Mouse (Mus musculus): ENCODE measurements around the gene Gm3238. TPM values are rescaled to one million over a fixed set of nuclear protein-coding genes. Genes with fewer than 3 reads are reported as not detected.

The Gm3238 gene
- polyA plus RNA-seq, 1 experiment from 2014 or later, result not detected

DNA sequence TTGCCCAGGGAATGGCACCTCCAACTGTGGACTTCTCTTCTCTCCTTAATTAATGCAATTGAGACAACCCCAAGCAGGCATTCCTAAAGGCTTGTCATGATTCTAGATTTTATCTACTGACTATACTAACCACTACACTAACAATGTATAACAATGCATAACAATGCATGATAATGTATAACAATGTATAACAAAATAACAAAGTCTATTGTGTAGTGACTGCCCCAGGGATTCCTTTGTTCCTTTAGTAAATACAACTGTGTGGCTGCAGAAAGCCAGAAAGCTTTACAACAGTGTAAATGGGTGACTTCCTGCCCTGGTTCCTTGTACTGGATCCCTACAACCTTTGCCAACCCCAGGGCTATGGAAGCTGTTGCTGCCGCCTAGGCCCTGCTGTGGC lies 35.2 kb downstream of the Gm3238 start:
- Histone ChIP-seq H3K4me1 (replicated peaks) (0 out of 2 replicates have a peak, but pooled peaks cover 6% of the 10 kb centered on the region), H3K27me3 (no peaks in the 10 kb centered on the region), H3K4me3 (no peak overlapping the region), H3K27ac (no peak overlapping the region), H3K36me3 (no peaks in the 10 kb centered on the region), H3K9me3 (0 out of 2 replicates have a peak, but pooled peaks cover 6% of the 10 kb centered on the region), H3K4me2 (no peak overlapping the region), H3K9ac (no peak overlapping the region)
- WGBS, result 85% methylated on average over 1 of the region's 1 CpGs
- ATAC-seq (ENCODE audit: low FRiP score), result no peak

DNA sequence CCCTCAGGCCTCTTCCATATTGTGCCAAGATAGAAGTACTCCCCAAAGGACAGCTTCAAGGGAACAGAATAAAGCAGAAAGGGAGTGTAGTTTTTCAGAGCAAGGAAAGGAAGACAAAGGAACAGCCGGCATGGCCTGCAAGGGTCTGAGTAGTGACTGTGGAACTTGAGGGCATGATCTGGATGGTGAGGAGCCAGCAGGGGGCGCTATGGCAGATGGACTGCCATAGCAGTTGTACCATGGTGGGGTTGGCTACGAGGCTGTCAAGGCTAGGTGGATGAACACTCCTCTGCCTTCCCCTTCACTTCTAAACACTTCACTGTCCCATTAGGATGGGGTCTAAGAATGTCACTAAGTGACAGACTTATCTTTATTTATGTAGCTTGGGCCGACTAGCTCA lies 41.9 kb downstream of the Gm3238 start:
- Histone ChIP-seq H3K4me3 (no peak overlapping the region), H3K27me3 (no peaks in the 10 kb centered on the region), H3K4me1 (replicated peaks) (no peaks in the 10 kb centered on the region), H3K4me2 (no peak overlapping the region), H3K9ac (no peak overlapping the region), H3K36me3 (no peaks in the 10 kb centered on the region), H3K9me3 (no peaks in the 10 kb centered on the region), H3K27ac (no peak overlapping the region)
- WGBS, result 63% methylated on average over 4 of the region's 4 CpGs
- ATAC-seq (ENCODE audit: low FRiP score), result no peak

DNA sequence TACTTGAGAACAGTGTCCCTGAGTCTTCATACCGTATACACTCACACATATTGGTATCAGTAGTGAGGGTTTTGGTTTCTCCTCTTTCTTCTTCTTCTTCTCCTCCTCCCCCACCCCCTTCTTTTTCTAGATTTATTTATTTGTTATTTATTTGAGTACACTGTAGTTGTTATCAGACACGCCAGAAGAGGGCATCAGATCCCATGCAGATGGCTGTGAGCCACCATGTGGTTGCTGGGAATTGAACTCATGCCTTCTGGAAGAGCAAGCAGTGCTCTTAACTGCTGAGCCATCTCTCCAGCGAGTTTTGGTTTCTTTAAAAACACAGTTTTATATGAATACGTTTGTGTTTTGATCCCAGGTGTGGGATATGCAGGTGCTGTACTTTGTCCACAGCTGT lies 42.8 kb downstream of the Gm3238 start:
- 69% methylated on average over 4 of the region's 4 CpGs for WGBS

DNA sequence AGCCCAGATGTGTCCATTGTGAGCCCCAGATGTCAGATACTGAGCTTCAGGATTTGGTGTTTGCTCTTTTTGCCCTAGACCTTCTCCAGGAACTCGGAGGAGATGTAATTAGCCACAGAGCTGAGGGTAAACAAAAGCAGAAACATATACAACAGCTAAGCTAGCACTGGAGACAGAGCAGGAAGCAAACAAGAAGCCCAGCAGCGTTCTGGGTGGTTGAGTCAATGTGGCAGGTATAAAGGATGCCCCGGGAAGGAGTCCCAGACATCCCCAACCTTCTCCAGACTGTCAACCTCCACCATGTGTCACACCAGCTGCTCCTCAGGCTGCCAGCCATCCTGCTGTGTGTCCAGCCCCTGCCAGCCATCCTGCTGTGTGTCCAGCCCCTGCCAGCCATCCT lies 44.9 kb downstream of the Gm3238 start, which contains the start of gene Gm10100:
Gene Gm10100, plus strand, starts transcription at position 301 of the 400 bp plus-strand sequence.
- ATAC-seq (ENCODE audit: low FRiP score), result no peak
- no peak within 1 kb of the TSS for H3K27ac ChIP-seq
- no peak within 1 kb of the TSS for H3K4me3 ChIP-seq

More for the DNA sequence above, 42.8 kb downstream of the Gm3238 start:
- Histone ChIP-seq H3K27me3 (no peaks in the 10 kb centered on the region), H3K27ac (no peak overlapping the region), H3K9me3 (no peaks in the 10 kb centered on the region), H3K9ac (no peak overlapping the region), H3K4me2 (no peak overlapping the region), H3K4me1 (replicated peaks) (no peaks in the 10 kb centered on the region), H3K36me3 (no peaks in the 10 kb centered on the region), H3K4me3 (no peak overlapping the region)
- no peak for ATAC-seq (ENCODE audit: low FRiP score)

DNA sequence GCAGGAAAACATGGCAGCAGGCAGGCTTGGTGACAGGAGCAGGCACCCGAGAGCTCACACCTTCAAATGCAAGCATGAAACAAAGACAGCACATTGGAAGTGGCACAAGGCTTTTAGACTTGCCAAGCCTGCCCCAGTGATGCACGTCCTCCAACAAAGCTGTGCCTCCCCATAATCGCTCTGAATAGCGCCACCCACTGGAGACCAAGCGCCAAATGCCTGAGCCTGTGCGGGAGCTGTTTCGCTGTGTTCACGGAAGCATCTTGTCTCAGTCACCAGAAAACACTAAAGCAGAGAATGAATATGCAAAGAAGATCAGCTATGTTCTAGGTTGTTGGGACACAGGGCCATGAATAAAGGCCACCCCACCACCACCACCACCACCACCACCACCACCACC lies 46.3 kb downstream of the Gm3238 start:
- Histone ChIP-seq H3K27me3 (no peaks in the 10 kb centered on the region), H3K36me3 (no peaks in the 10 kb centered on the region), H3K4me3 (no peak overlapping the region), H3K4me1 (replicated peaks) (no peaks in the 10 kb centered on the region), H3K27ac (no peak overlapping the region), H3K4me2 (no peak overlapping the region), H3K9me3 (peaks cover 5% of the 10 kb centered on the region; the same call in 1 of the 2 replicates), H3K9ac (no peak overlapping the region)
- ATAC-seq (ENCODE audit: low FRiP score), result no peak
- WGBS, result 76% methylated on average over 8 of the region's 8 CpGs

More for the DNA sequence above, 44.9 kb downstream of the Gm3238 start, which contains the start of gene Gm10100:
- WGBS, result 33% methylated on average over 3 of the region's 3 CpGs
- H3K36me3 ChIP-seq, result no peaks in the 10 kb centered on the region
- H3K4me2 ChIP-seq, result no peak within 1 kb of the TSS
- H3K9me3 ChIP-seq, result no peaks in the 10 kb centered on the region
- no peaks in the 10 kb centered on the region for H3K27me3 ChIP-seq
- H3K9ac ChIP-seq, result no peak within 1 kb of the TSS
- no peaks in the 10 kb centered on the region for H3K4me1 ChIP-seq (replicated peaks)

Other genes with a start within 250 kb of the Gm3238 start
- gene Itgb2, start 241.1 kb downstream of the Gm3238 start, polyA plus RNA-seq (2015; fragmentation: Nextera tagmentation; extraction: Ambion mirVana), result 0.67 and 0.90 TPM in 2 replicates
- 69.0 and 71.9 TPM in 2 replicates for gene Pttg1ip, start 189.6 kb downstream of the Gm3238 start, polyA plus RNA-seq (2015; fragmentation: Nextera tagmentation; extraction: Ambion mirVana)
- 271 and 274 TPM in 2 replicates for gene Sumo3, start 165.2 kb downstream of the Gm3238 start, polyA plus RNA-seq (2015; fragmentation: Nextera tagmentation; extraction: Ambion mirVana)
- 2.1 and 3.4 TPM in 2 replicates for gene Gm49325, start 165.1 kb downstream of the Gm3238 start, polyA plus RNA-seq (2015; fragmentation: Nextera tagmentation; extraction: Ambion mirVana)
- gene Ube2g2, start 149.1 kb downstream of the Gm3238 start, polyA plus RNA-seq (2015; fragmentation: Nextera tagmentation; extraction: Ambion mirVana), result 94.5 and 95.0 TPM in 2 replicates
- gene Tspear, start 84.8 kb downstream of the Gm3238 start, polyA plus RNA-seq (2015; fragmentation: Nextera tagmentation; extraction: Ambion mirVana), result 0.74 and 0.82 TPM in 2 replicates
- not detected in 2 replicates for gene Gm19402, start 80.6 kb downstream of the Gm3238 start, polyA plus RNA-seq (2015; fragmentation: Nextera tagmentation; extraction: Ambion mirVana)
- not detected in 2 replicates for gene Gm9508, start 74.1 kb downstream of the Gm3238 start, polyA plus RNA-seq (2015; fragmentation: Nextera tagmentation; extraction: Ambion mirVana)
- gene Gm10272, start 64.7 kb downstream of the Gm3238 start, polyA plus RNA-seq (2015; fragmentation: Nextera tagmentation; extraction: Ambion mirVana), result not detected in 2 replicates
- not detected in 2 replicates for gene Gm10024, start 59.9 kb downstream of the Gm3238 start, polyA plus RNA-seq (2015; fragmentation: Nextera tagmentation; extraction: Ambion mirVana)
- gene Gm10142, start 55.5 kb downstream of the Gm3238 start, polyA plus RNA-seq (2015; fragmentation: Nextera tagmentation; extraction: Ambion mirVana), result not detected in 2 replicates
- not detected in 2 replicates for gene Krtap12-1, start 50.7 kb downstream of the Gm3238 start, polyA plus RNA-seq (2015; fragmentation: Nextera tagmentation; extraction: Ambion mirVana)
- not detected in 2 replicates for gene Gm10100, start 44.8 kb downstream of the Gm3238 start, polyA plus RNA-seq (2015; fragmentation: Nextera tagmentation; extraction: Ambion mirVana)
- not detected in 2 replicates for gene Gm18596, start 28.7 kb downstream of the Gm3238 start, polyA plus RNA-seq (2015; fragmentation: Nextera tagmentation; extraction: Ambion mirVana)
- gene Gm9736, start 20.0 kb downstream of the Gm3238 start, polyA plus RNA-seq (2015; fragmentation: Nextera tagmentation; extraction: Ambion mirVana), result not detected in 2 replicates
- not detected in 2 replicates for gene Gm3233, start 11.6 kb downstream of the Gm3238 start, polyA plus RNA-seq (2015; fragmentation: Nextera tagmentation; extraction: Ambion mirVana)
- not detected in 2 replicates for gene Gm7138, start 5.6 kb upstream of the Gm3238 start, polyA plus RNA-seq (2015; fragmentation: Nextera tagmentation; extraction: Ambion mirVana)
- not detected in 2 replicates for gene Gm3250, start 11.2 kb upstream of the Gm3238 start, polyA plus RNA-seq (2015; fragmentation: Nextera tagmentation; extraction: Ambion mirVana)
- gene Gm7137, start 16.9 kb upstream of the Gm3238 start, polyA plus RNA-seq (2015; fragmentation: Nextera tagmentation; extraction: Ambion mirVana), result not detected in 2 replicates
- not detected in 2 replicates for gene Gm9639, start 23.8 kb upstream of the Gm3238 start, polyA plus RNA-seq (2015; fragmentation: Nextera tagmentation; extraction: Ambion mirVana)
- not detected in 2 replicates for gene Gm19668, start 27.8 kb upstream of the Gm3238 start, polyA plus RNA-seq (2015; fragmentation: Nextera tagmentation; extraction: Ambion mirVana)
- gene Gm9507, start 40.5 kb upstream of the Gm3238 start, polyA plus RNA-seq (2015; fragmentation: Nextera tagmentation; extraction: Ambion mirVana), result not detected in 2 replicates
- gene Gm2696, start 43.4 kb upstream of the Gm3238 start, polyA plus RNA-seq (2015; fragmentation: Nextera tagmentation; extraction: Ambion mirVana), result not detected in 2 replicates
- not detected in 2 replicates for gene Krtap10-4, start 55.8 kb upstream of the Gm3238 start, polyA plus RNA-seq (2015; fragmentation: Nextera tagmentation; extraction: Ambion mirVana)
- gene Krtap10-10, start 64.6 kb upstream of the Gm3238 start, polyA plus RNA-seq (2015; fragmentation: Nextera tagmentation; extraction: Ambion mirVana), result not detected in 2 replicates
- gene Gm36176, start 75.5 kb upstream of the Gm3238 start, polyA plus RNA-seq (2015; fragmentation: Nextera tagmentation; extraction: Ambion mirVana), result not detected in 2 replicates
- gene Gm10318, start 81.5 kb upstream of the Gm3238 start, polyA plus RNA-seq (2015; fragmentation: Nextera tagmentation; extraction: Ambion mirVana), result not detected in 2 replicates
- not detected in 2 replicates for gene Gm3285, start 90.7 kb upstream of the Gm3238 start, polyA plus RNA-seq (2015; fragmentation: Nextera tagmentation; extraction: Ambion mirVana)
- gene Lrrc3, start 131.2 kb upstream of the Gm3238 start, polyA plus RNA-seq (2015; fragmentation: Nextera tagmentation; extraction: Ambion mirVana), result 12.5 and 14.0 TPM in 2 replicates
- 3.0 and 3.9 TPM in 2 replicates for gene Trpm2, start 199.2 kb upstream of the Gm3238 start, polyA plus RNA-seq (2015; fragmentation: Nextera tagmentation; extraction: Ambion mirVana)
- 38.1 and 40.5 TPM in 2 replicates for gene 1810043G02Rik, start 207.2 kb upstream of the Gm3238 start, polyA plus RNA-seq (2015; fragmentation: Nextera tagmentation; extraction: Ambion mirVana)
- gene Pfkl, start 238.8 kb upstream of the Gm3238 start, polyA plus RNA-seq (2015; fragmentation: Nextera tagmentation; extraction: Ambion mirVana), result 106 and 107 TPM in 2 replicates

Measured in hindbrain, embryonic 13.5 days (tissue).